Mouse (Mus musculus) testis, adult 2 months (tissue): ENCODE results near the gene Hoxd4.

ENCODE experiments used
- CTCF ChIP-seq: fragments of 200-500 bp; IDR thresholded peaks from 2 replicates; pipeline ENCODE4 v1.5.1; 2012; ENCODE audit warnings: low read depth, mild to moderate bottlenecking, inconsistent platforms, low read length, moderate library complexity; ENCODE audit not compliant: control insufficient read depth, insufficient read depth, insufficient replicate concordance
- POLR2A ChIP-seq: fragments of 200-500 bp; IDR thresholded peaks from 2 replicates; pipeline ENCODE4 v1.6.1; 2012; ENCODE audit warnings: low read depth, mild to moderate bottlenecking, inconsistent platforms, low read length, moderate library complexity; ENCODE audit not compliant: control insufficient read depth

- TF ChIP-seq CTCF (no peak), POLR2A (no peak)
Observed at GRCm38 (mm10) chr2:74741979-74742277, 30.2 kb downstream of the Hoxd4 start.
